Mouse (Mus musculus): ENCODE measurements around the gene Gm5640. TPM values are rescaled to one million over a fixed set of nuclear protein-coding genes. Genes with fewer than 3 reads are reported as not detected.

Gene Gm5640
- not detected in 2 replicates for polyA plus RNA-seq (2012; ENCODE audit: low replicate concordance)

DNA sequence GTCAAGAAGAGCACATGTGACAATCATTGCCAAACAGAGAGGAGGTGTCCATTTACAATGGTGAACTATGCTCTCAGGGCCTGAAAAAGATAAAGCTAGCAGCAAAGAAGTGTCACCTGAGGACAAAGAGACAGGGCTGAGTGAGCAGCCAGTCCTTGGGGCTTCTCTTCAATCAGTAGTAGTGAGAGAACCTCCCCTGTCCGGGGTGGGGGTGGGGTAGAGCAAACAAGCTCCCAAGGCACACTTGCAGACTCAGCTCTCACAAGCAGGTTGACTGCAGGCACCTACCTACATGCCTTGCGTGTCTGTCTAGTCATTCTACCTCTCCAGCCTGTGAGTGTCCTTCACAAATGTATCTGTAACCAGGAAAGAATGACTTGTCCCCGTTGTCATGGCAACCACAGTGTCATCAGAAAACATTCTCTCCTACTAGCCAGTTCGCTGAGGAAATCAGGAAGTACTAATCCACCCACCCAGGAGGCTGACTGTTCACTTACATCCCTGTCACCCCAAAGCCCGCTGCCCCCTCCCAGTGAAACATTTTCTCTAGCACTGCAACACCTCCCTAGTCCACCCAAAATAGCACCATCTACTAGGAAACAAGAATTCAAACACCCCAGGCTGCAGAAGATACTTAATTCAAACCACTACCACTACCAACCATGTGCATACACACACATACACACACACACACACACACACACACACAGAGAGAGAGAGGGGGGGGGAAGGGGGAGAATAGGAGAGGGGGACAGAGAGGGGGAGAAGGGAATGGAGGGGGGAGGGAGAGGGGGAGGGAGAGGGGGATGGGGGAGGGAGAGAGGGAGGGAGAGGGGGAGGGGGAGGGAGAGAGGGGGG lies at the start of gene Gm5640:
Gene Gm5640 (minus strand): TSS at position 170 of the 858 bp plus-strand sequence.

DNA sequence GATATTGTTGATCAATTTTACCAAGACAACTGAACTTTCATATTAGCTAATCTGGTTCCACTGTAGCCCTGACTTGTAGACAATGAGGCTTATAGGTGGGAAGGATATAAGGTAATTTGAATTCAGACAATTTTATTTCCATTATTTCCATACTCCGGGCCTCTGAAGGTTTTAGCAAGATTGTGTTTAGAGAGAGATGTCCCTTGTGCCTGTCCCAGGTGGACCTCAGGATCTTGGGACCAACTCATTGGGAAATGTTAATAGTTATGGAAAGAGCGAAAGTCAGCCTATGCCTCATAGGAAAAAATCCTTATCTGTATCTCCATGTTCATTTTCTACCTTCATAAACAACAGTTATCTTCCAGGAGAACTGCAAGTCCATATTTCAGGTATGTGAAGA lies 53.1 kb downstream of the Gm5640 start, which contains the start of gene Olfr1325:
Gene Olfr1325 (plus strand): TSS at position 301 of the 400 bp plus-strand sequence.

Other genes starting within 250 kb of the Gm5640 start
- gene G6pdx, start 216.4 kb downstream of the Gm5640 start, polyA plus RNA-seq (2012; ENCODE audit: low replicate concordance) = 10.9 and 17.0 TPM in 2 replicates
- not detected in 2 replicates for gene Gm6880, start 164.2 kb downstream of the Gm5640 start, polyA plus RNA-seq (2012; ENCODE audit: low replicate concordance)
- not detected in 2 replicates for gene Olfr1326-ps1, start 70.7 kb downstream of the Gm5640 start, polyA plus RNA-seq (2012; ENCODE audit: low replicate concordance)
- not detected in 2 replicates for gene Olfr1325, start 53.0 kb downstream of the Gm5640 start, polyA plus RNA-seq (2012; ENCODE audit: low replicate concordance)
- gene Gm6890, start 95.3 kb upstream of the Gm5640 start, polyA plus RNA-seq (2012; ENCODE audit: low replicate concordance) = not detected in 2 replicates
- gene Gm5936, start 191.6 kb upstream of the Gm5640 start, polyA plus RNA-seq (2012; ENCODE audit: low replicate concordance) = not detected in 2 replicates

Measured in hematopoietic multipotent progenitor cell, adult 10-12 weeks (in vitro differentiated cells).